In the genomic region with DNA sequence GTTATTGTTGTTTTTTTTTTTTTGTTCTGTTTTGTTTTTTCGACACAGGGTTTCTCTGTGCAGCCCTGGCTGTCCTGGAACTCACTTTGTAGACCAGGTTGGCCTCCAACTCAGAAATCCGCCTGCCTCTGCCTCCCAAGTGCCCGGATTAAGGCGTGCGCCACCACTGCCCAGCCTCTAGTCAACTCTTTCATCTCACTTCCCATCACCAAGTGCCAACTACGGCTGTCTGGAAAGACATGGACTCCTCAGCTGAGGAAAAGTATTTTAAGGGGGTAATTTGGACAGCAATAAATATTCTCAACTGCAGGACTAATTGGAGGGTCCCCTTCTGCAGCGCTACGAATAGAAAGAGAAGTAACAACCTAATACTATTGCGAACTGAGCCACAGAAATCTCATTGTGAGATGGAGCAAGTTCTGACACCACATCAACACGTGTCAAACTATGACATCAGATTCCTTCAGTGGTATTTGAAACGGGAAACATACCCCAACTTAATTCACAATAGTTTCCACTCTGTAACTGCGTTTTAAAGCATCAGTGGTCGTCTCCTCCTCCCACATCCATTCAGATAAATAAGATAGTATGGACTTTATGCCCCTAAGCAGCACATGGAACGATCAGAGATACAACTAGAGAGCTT, we compare ENCODE assay signal across 8 mouse cellular contexts. TPM values are rescaled to one million over a fixed set of nuclear protein-coding genes. Genes with fewer than 3 reads are reported as not detected.
A peak's percentile ranks its signal among the peaks of the same experiment; 100 is the strongest.
DNase-seq lines count a peak whose midpoint lies in the region; ATAC-seq lines count a peak whose summit lies in the region.

No protein-coding gene starts in this region.

- H3K36me3 ChIP-seq in forebrain, embryonic 14.5 days (ENCODE audit: control insufficient read depth, insufficient read depth, low read length): no peaks in the 10 kb centered on the region
- no peaks in the 10 kb centered on the region for H3K36me3 ChIP-seq in liver, embryonic 16.5 days (ENCODE audit: control insufficient read depth, insufficient read depth)

- 29% methylated on average over 14 of the region's 14 CpGs for WGBS in forebrain, embryonic 14.5 days
- WGBS in liver, embryonic 16.5 days (ENCODE audit: insufficient replicate concordance): 16% methylated on average over 14 of the region's 14 CpGs

- H3K4me1 ChIP-seq in forebrain, embryonic 14.5 days (ENCODE audit: control insufficient read depth, insufficient read depth, low read length): peaks cover 21% of the 10 kb centered on the region
- H3K4me1 ChIP-seq in liver, embryonic 16.5 days (ENCODE audit: control insufficient read depth, low read depth, low read length): peaks cover 48% of the 10 kb centered on the region

- H3K27me3 ChIP-seq in forebrain, embryonic 14.5 days (replicated peaks; ENCODE audit: control insufficient read depth, insufficient read depth, low read length): no peaks in the 10 kb centered on the region
- H3K27me3 ChIP-seq in liver, embryonic 16.5 days (ENCODE audit: control insufficient read depth, insufficient read depth, low read depth, low read length): no peaks in the 10 kb centered on the region

- ATAC-seq in forebrain, embryonic 14.5 days: no peak
- no peak for ATAC-seq in liver, embryonic 16.5 days (ENCODE audit: low read depth)

- H3K27ac ChIP-seq in forebrain, embryonic 14.5 days (ENCODE audit: low read depth, low read length): no peak overlapping the region
- peak overlapping the region; percentile 97 for H3K27ac ChIP-seq in liver, embryonic 16.5 days (ENCODE audit: low read length)

- no peaks in the 10 kb centered on the region for H3K9me3 ChIP-seq in forebrain, embryonic 14.5 days (replicated peaks; ENCODE audit: control insufficient read depth, low read length)
- H3K9me3 ChIP-seq in liver, embryonic 16.5 days (replicated peaks; ENCODE audit: control insufficient read depth, low read length): no peaks in the 10 kb centered on the region

- H3K4me2 ChIP-seq in forebrain, embryonic 14.5 days (ENCODE audit: low read length): peak overlapping the region; percentile 93
- H3K4me2 ChIP-seq in liver, embryonic 16.5 days (ENCODE audit: low read depth, low read length): peak overlapping the region; percentile 98

- peak; percentile 13 to 56 for DNase-seq in adrenal gland, adult (ENCODE audit: inconsistent age in 2 of 2, low spot score in 1 of 2)
- no peak for DNase-seq in adrenal gland, postnatal 10 days
- DNase-seq in 416B (ENCODE audit: low read depth): peak; percentile 71
- DNase-seq in forebrain, embryonic 14.5 days (ENCODE audit: low spot score): no peak
- DNase-seq in right cerebral cortex, postnatal 25 days: no peak
- DNase-seq in testis, postnatal 10 days (ENCODE audit: low spot score): no peak
- no peak for DNase-seq in kidney, postnatal 14 days

- H3K4me3 ChIP-seq in forebrain, embryonic 14.5 days (ENCODE audit: low read depth, low read length): peak overlapping the region; percentile 100
- H3K4me3 ChIP-seq in liver, embryonic 16.5 days (ENCODE audit: low read depth, low read length): peak overlapping the region; percentile 100

- H3K9ac ChIP-seq in forebrain, embryonic 14.5 days (ENCODE audit: low read length): peak overlapping the region; percentile 92
- H3K9ac ChIP-seq in liver, embryonic 16.5 days (ENCODE audit: low read depth, low read length): peak overlapping the region; percentile 98

RNA-seq across cellular contexts. Expression of gene Scaf4, which starts 1.6 kb away (rescaled TPM):
- 10 to 100 TPM; 37.4 to 50.4 TPM for total RNA-seq in adrenal gland, postnatal 10 days (2021)
- polyA plus RNA-seq in forebrain, embryonic 14.5 days (2014; fragmentation: Nextera tagmentation; extraction: Ambion mirVana): 13.1 and 18.0 TPM in 2 replicates
- polyA plus RNA-seq in liver, embryonic 16.5 days (2015; fragmentation: Nextera tagmentation; extraction: Ambion mirVana): 7.7 and 7.9 TPM in 2 replicates

Comparison
In these comparisons a context has a peak if more than half of its experiments do, and no peak if none do; other contexts are left out.
1. DNase-seq: peak in adrenal gland, adult (2 of 2) and 416B (single experiment); none in adrenal gland, postnatal 10 days (single experiment), forebrain, embryonic 14.5 days (single experiment), right cerebral cortex, postnatal 25 days (single experiment), testis, postnatal 10 days (single experiment) and kidney, postnatal 14 days (single experiment).